22 mouse cellular contexts compared by ENCODE assay signal in genomic region chr1:72550317-72550716, GRCm38 (mm10). TPM values are rescaled to one million over a fixed set of nuclear protein-coding genes. Genes with fewer than 3 reads are reported as not detected.
A peak's percentile ranks its signal among the peaks of the same experiment; 100 is the strongest.
DNase-seq lines count a peak whose midpoint lies in the region; TF ChIP-seq lines count a peak whose summit lies in the region.
"Had no signal": no experiment of that assay in that cellular context is flagged by ENCODE, and none has a peak within 500 bp of the region (broad histone marks: within the 10 kb centered on the region; RNA-seq: fewer than 3 reads in every experiment).

No protein-coding gene starts in this region.

- TF ChIP-seq POLR2A in myocyte (IDR thresholded peaks at IDR 0.05; ENCODE audit: insufficient read length, low read depth) = no peak

- no peaks in the 10 kb centered on the region for H3K36me3 ChIP-seq in myocyte (ENCODE audit: control insufficient read depth, insufficient read depth)
- H3K36me3 ChIP-seq: embryonic facial prominence, embryonic 10.5 days; embryonic facial prominence, embryonic 12.5 days; forebrain, embryonic 15.5 days; G1E had no signal

- no peak overlapping the region for H3K4me3 ChIP-seq in myocyte
- H3K4me3 ChIP-seq: embryonic facial prominence, embryonic 10.5 days; embryonic facial prominence, embryonic 12.5 days; forebrain, embryonic 13.5 days; forebrain, embryonic 15.5 days had no signal

- DNase-seq in 3T3-L1 (ENCODE audit: low read depth, low spot score) (peak; percentile 80), NIH3T3 (ENCODE audit: low read depth) (peak; percentile 74)
- DNase-seq in testis, postnatal 10 days (ENCODE audit: low spot score) = no peak
- no peak for DNase-seq in ovary, postnatal 36 days (ENCODE audit: low spot score)
- DNase-seq in lung, postnatal 14 days = no peak
- DNase-seq: adrenal gland, adult 2 months; adrenal gland, postnatal 10 days; adrenal gland, postnatal 25 days; cerebellum, adult 11-12 months; cerebellum, adult 2 months; cerebellum, adult 9-10 months; cerebellum, postnatal 10 days; cerebellum, postnatal 25 days; forebrain, postnatal 0 days had no signal

- H3ac ChIP-seq in myocyte (ENCODE audit: control insufficient read depth, insufficient read length) = no peak overlapping the region

- H3K79me2 ChIP-seq in myocyte (ENCODE audit: control insufficient read depth, insufficient read depth) = no peaks in the 10 kb centered on the region

- H3K27me3 ChIP-seq in myocyte (ENCODE audit: control insufficient read depth, insufficient read depth, insufficient read length) = no peaks in the 10 kb centered on the region
- H3K27me3 ChIP-seq: CH12.LX; embryonic facial prominence, embryonic 12.5 days; forebrain, embryonic 13.5 days; forebrain, embryonic 15.5 days had no signal

- H3K4me2 ChIP-seq in myocyte (ENCODE audit: low read depth) = no peak overlapping the region
- H3K4me2 ChIP-seq: embryonic facial prominence, embryonic 12.5 days; forebrain, embryonic 13.5 days; forebrain, embryonic 15.5 days had no signal

TF ChIP-seq in myocyte, 11 proteins besides CTCF, POLR2A, EP300 and RAD21:
- no peak for TF ChIP-seq E2F4 (IDR thresholded peaks at IDR 0.05; ENCODE audit: insufficient read depth)
- no peak for TF ChIP-seq SRF (IDR thresholded peaks at IDR 0.05; ENCODE audit: control insufficient read depth, insufficient read length, low read depth)
- peak; percentile 47 for TF ChIP-seq USF1 (IDR thresholded peaks at IDR 0.05; ENCODE audit: low read depth)

RNA-seq across cellular contexts. Expression of gene March4, which starts 13.6 kb away (rescaled TPM):
- polyA plus RNA-seq in myocyte (2012; fragmentation: generic; extraction: Trizol) = 0.01 TPM
- polyA plus RNA-seq: CD4-positive, CD25-positive, alpha-beta regulatory T cell, adult 4 months; embryonic facial prominence, embryonic 10.5 days; G1E had no signal

RNA-seq across cellular contexts. Expression of gene Smarcal1, which starts 32.7 kb away (rescaled TPM):
- 19.1 TPM for polyA plus RNA-seq in myocyte (2012; fragmentation: generic; extraction: Trizol)

Comparison
In these comparisons a context has a peak if more than half of its experiments do, and no peak if none do; other contexts are left out.
1. DNase-seq: peak in 3T3-L1 (single experiment) and NIH3T3 (single experiment); none in testis, postnatal 10 days (single experiment), ovary, postnatal 36 days (single experiment) and lung, postnatal 14 days (single experiment).